Mouse (Mus musculus): ENCODE results near the gene Relt. TPM values are rescaled to one million over a fixed set of nuclear protein-coding genes. Genes with fewer than 3 reads are reported as not detected.

The Relt gene
- polyA plus RNA-seq, 1 experiment from 2014 or later: 1.8 TPM

GRCm38 (mm10) chr7:100905037-100905436, 41.8 kb upstream of the Relt start:
- no peaks in the 10 kb centered on the region for H3K27me3 ChIP-seq (ENCODE audit: control insufficient read depth, insufficient read depth, low read length)

DNA sequence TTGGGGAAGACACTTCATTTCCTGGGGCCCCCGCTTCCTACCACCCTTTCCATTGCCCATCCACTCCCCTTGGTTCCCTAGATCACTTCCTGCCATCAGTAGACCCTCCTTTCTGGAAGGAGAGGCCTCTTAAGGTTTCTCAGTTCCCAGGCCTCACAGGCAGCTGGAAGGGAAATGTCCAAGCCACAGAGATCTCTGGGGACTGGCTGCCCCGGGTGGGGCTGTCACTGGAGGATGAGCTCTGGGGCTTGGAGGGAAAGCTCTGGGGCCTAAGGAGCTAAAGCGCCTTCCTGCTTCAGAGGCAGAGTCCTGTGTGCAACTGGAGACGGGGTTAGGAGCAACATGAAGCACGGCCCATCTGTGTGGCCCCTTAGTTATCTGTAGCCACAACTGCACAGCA, 41.4 kb upstream of the Relt start:
- Histone ChIP-seq H3K4me2 (ENCODE audit: low read depth, low read length) (no peak overlapping the region), H3K27ac (replicated peaks; ENCODE audit: low read depth, low read length) (no peak overlapping the region), H3K4me1 (ENCODE audit: control insufficient read depth, insufficient read depth, low read length) (no peaks in the 10 kb centered on the region), H3K36me3 (replicated peaks; ENCODE audit: control insufficient read depth, insufficient read depth, low read depth, low read length) (no peaks in the 10 kb centered on the region), H3K27me3 (ENCODE audit: control insufficient read depth, insufficient read depth, low read length) (no peaks in the 10 kb centered on the region), H3K9ac (replicated peaks; ENCODE audit: low read length) (no peak overlapping the region), H3K4me3 (ENCODE audit: low read depth, low read length) (no peak overlapping the region), H3K9me3 (replicated peaks; ENCODE audit: control insufficient read depth, low read length) (no peaks in the 10 kb centered on the region)
- ATAC-seq (replicated peaks; ENCODE audit: insufficient number of reproducible peaks, low FRiP score, low TSS enrichment, low read depth) (no peak), DNase-seq (ENCODE audit: low spot score) (no peak)
- 88% methylated on average over 5 of the region's 5 CpGs for WGBS

More at GRCm38 (mm10) chr7:100905037-100905436, 41.8 kb upstream of the Relt start:
- ATAC-seq (replicated peaks; ENCODE audit: insufficient number of reproducible peaks, low FRiP score, low TSS enrichment, low read depth) (no peak), DNase-seq (ENCODE audit: low spot score) (no peak)
- no peak overlapping the region for H3K9ac ChIP-seq (replicated peaks; ENCODE audit: low read length)
- WGBS: 92% methylated on average over 7 of the region's 7 CpGs
- no peaks in the 10 kb centered on the region for H3K36me3 ChIP-seq (replicated peaks; ENCODE audit: control insufficient read depth, insufficient read depth, low read depth, low read length)
- H3K4me2 ChIP-seq (ENCODE audit: low read depth, low read length): no peak overlapping the region
- no peak overlapping the region for H3K4me3 ChIP-seq (ENCODE audit: low read depth, low read length)
- no peak overlapping the region for H3K27ac ChIP-seq (replicated peaks; ENCODE audit: low read depth, low read length)
- no peaks in the 10 kb centered on the region for H3K9me3 ChIP-seq (replicated peaks; ENCODE audit: control insufficient read depth, low read length)
- H3K4me1 ChIP-seq (ENCODE audit: control insufficient read depth, insufficient read depth, low read length): no peaks in the 10 kb centered on the region

DNA sequence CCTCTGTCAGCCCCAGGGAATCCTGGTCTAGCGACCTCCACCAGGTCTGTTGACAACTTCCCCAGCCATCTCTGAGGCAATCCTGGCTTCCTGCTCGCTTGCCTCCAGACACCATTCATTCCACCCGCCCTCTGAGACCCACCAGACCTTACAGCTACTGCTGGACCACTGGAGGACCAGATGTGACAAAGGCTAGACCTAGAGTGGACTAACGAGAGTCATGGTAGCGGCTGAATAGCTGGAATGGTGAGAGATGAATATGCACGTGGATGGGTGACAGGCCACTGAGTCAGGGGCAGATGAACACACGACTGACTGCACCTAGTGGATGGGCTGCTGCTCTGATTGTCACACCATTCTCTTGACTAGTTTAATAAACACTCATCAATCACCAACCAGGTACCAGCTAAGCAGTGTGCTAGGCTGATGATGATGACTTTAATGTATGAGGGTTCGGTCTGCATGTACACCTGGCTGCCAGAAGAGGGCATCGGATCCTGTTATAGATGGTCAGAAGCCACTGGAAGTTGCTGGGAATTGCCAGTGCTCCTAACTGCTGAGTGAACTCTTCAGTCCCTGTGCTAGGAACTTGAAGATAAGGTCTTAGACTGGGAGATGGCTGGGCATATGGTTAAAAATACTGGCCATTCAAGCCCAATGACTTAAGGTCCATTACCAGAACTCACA, 39.3 kb upstream of the Relt start:
- 77% methylated on average over 9 of the region's 9 CpGs for WGBS
- ATAC-seq (replicated peaks; ENCODE audit: insufficient number of reproducible peaks, low FRiP score, low TSS enrichment, low read depth): no peak
- Histone ChIP-seq H3K27me3 (ENCODE audit: control insufficient read depth, insufficient read depth, low read length) (no peaks in the 10 kb centered on the region), H3K9me3 (replicated peaks; ENCODE audit: control insufficient read depth, low read length) (no peaks in the 10 kb centered on the region), H3K4me1 (ENCODE audit: control insufficient read depth, insufficient read depth, low read length) (no peaks in the 10 kb centered on the region), H3K27ac (replicated peaks; ENCODE audit: low read depth, low read length) (no peak overlapping the region), H3K4me3 (ENCODE audit: low read depth, low read length) (no peak overlapping the region), H3K4me2 (ENCODE audit: low read depth, low read length) (no peak overlapping the region), H3K9ac (replicated peaks; ENCODE audit: low read length) (no peak overlapping the region), H3K36me3 (replicated peaks; ENCODE audit: control insufficient read depth, insufficient read depth, low read depth, low read length) (no peaks in the 10 kb centered on the region; the same call in 1 of the 2 replicates)
- DNase-seq (ENCODE audit: low spot score): no peak

DNA sequence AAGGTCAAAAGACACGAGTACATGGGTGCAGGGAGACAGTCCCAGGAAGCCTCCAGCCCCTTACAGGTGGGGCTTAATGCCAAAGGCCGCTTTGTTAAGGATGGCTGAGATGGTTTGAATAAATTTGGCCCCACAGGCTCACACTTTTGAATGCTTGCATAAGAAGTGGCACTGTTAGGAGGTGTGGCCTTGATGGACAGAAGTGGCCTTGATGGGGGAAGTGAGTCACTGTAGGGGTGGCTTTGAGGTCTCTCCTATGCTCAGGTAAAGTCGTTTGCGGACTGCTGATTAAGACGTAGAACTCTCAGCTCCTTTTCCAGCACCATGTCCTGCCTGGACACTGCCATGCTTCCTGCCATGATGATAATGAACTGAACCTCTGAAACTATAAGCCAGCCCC, 34.6 kb upstream of the Relt start:
- Histone ChIP-seq H3K9me3 (replicated peaks; ENCODE audit: control insufficient read depth, low read length) (no peaks in the 10 kb centered on the region), H3K4me2 (ENCODE audit: low read depth, low read length) (no peak overlapping the region), H3K27me3 (ENCODE audit: control insufficient read depth, insufficient read depth, low read length) (no peaks in the 10 kb centered on the region), H3K4me3 (ENCODE audit: low read depth, low read length) (no peak overlapping the region), H3K27ac (replicated peaks; ENCODE audit: low read depth, low read length) (no peak overlapping the region), H3K9ac (replicated peaks; ENCODE audit: low read length) (no peak overlapping the region), H3K4me1 (ENCODE audit: control insufficient read depth, insufficient read depth, low read length) (0 out of 2 replicates have a peak, but pooled peaks cover 5% of the 10 kb centered on the region), H3K36me3 (replicated peaks; ENCODE audit: control insufficient read depth, insufficient read depth, low read depth, low read length) (no peaks in the 10 kb centered on the region; the same call in 1 of the 2 replicates)
- ATAC-seq (replicated peaks; ENCODE audit: insufficient number of reproducible peaks, low FRiP score, low TSS enrichment, low read depth) (no peak), DNase-seq (ENCODE audit: low spot score) (no peak)
- WGBS: 80% methylated on average over 5 of the region's 5 CpGs

GRCm38 (mm10) chr7:100894833-100895226, 31.6 kb upstream of the Relt start:
- Histone ChIP-seq H3K4me1 (ENCODE audit: control insufficient read depth, insufficient read depth, low read length) (0 out of 2 replicates have a peak, but pooled peaks cover 5% of the 10 kb centered on the region), H3K36me3 (replicated peaks; ENCODE audit: control insufficient read depth, insufficient read depth, low read depth, low read length) (no peaks in the 10 kb centered on the region; the same call in 1 of the 2 replicates), H3K27me3 (ENCODE audit: control insufficient read depth, insufficient read depth, low read length) (no peaks in the 10 kb centered on the region), H3K9me3 (replicated peaks; ENCODE audit: control insufficient read depth, low read length) (no peaks in the 10 kb centered on the region), H3K4me2 (ENCODE audit: low read depth, low read length) (peak overlapping the region; percentile 82), H3K9ac (replicated peaks; ENCODE audit: low read length) (peak overlapping the region; percentile 72), H3K27ac (replicated peaks; ENCODE audit: low read depth, low read length) (no peak overlapping the region), H3K4me3 (ENCODE audit: low read depth, low read length) (peak overlapping the region; percentile 46)
- WGBS: 3% methylated on average over 11 of the region's 12 CpGs
- no peak for DNase-seq (ENCODE audit: low spot score)
- peak; percentile 50 for ATAC-seq (replicated peaks; ENCODE audit: insufficient number of reproducible peaks, low FRiP score, low TSS enrichment, low read depth)

- DNase-seq (ENCODE audit: low spot score): peak; percentile 64
- Histone ChIP-seq H3K27ac (replicated peaks; ENCODE audit: low read depth, low read length) (no peak overlapping the region), H3K9me3 (replicated peaks; ENCODE audit: control insufficient read depth, low read length) (no peaks in the 10 kb centered on the region), H3K9ac (replicated peaks; ENCODE audit: low read length) (peak overlapping the region; percentile 72), H3K4me3 (ENCODE audit: low read depth, low read length) (peak overlapping the region; percentile 46), H3K4me1 (ENCODE audit: control insufficient read depth, insufficient read depth, low read length) (0 out of 2 replicates have a peak, but pooled peaks cover 5% of the 10 kb centered on the region), H3K36me3 (replicated peaks; ENCODE audit: control insufficient read depth, insufficient read depth, low read depth, low read length) (no peaks in the 10 kb centered on the region; the same call in 1 of the 2 replicates), H3K27me3 (ENCODE audit: control insufficient read depth, insufficient read depth, low read length) (no peaks in the 10 kb centered on the region), H3K4me2 (ENCODE audit: low read depth, low read length) (peak overlapping the region; percentile 82)
- peak; percentile 54 for ATAC-seq (replicated peaks; ENCODE audit: insufficient number of reproducible peaks, low FRiP score, low TSS enrichment, low read depth)
- WGBS: 4% methylated on average over 53 of the region's 53 CpGs
Observed at GRCm38 (mm10) chr7:100894057-100894832, 31.0 kb upstream of the Relt start.

DNA sequence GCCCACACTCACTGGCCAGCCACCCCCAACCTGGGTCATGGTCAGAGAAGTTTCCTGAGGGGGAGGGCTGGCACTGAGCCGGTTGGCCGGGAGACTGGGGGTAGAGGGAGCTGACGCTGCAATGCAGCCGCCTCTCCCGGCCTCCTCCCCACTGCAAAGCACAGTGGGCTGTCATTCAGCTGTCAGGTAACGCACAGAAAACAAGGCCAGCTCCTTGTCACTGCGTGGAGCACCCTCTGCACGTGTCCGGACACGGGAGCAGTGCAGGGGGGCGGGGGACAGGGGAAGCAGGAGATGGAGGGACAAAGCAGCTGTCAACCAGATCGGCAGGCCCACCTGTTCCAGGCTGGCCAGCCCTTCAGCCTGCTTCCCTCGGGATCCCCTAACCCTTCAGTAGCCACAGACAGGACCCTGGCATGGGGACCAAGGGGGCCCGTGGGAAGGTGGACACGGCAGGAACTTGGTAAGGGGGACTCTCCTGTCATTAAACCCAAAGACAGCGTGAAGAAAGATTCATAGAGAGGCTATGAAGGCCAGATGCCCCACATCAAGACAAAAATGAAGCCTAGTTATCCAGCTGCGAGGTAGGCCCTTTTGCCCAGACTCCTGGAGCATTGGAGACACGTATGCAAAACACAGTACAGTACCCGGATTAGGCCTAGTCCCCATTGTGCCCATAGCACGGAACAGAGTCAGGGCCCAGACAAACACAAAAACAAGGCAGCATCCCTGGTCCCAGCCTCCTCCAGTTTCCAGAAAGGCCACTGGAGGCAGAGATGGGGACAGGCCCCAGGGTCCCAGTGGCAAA, 30.2 kb upstream of the Relt start:
- ATAC-seq (replicated peaks; ENCODE audit: insufficient number of reproducible peaks, low FRiP score, low TSS enrichment, low read depth) (no peak), DNase-seq (ENCODE audit: low spot score) (no peak)
- H3K9me3 ChIP-seq (replicated peaks; ENCODE audit: control insufficient read depth, low read length): no peaks in the 10 kb centered on the region
- 55% methylated on average over 20 of the region's 20 CpGs for WGBS
- no peak overlapping the region; the same call in 1 of the 2 replicates for H3K4me2 ChIP-seq (ENCODE audit: low read depth, low read length)
- H3K36me3 ChIP-seq (replicated peaks; ENCODE audit: control insufficient read depth, insufficient read depth, low read depth, low read length): peaks cover 3% of the 10 kb centered on the region; the same call in 1 of the 2 replicates
- no peak overlapping the region for H3K9ac ChIP-seq (replicated peaks; ENCODE audit: low read length)
- H3K4me1 ChIP-seq (ENCODE audit: control insufficient read depth, insufficient read depth, low read length): 0 out of 2 replicates have a peak, but pooled peaks cover 5% of the 10 kb centered on the region
- no peak overlapping the region for H3K4me3 ChIP-seq (ENCODE audit: low read depth, low read length)
- H3K27ac ChIP-seq (replicated peaks; ENCODE audit: low read depth, low read length): no peak overlapping the region
- no peaks in the 10 kb centered on the region for H3K27me3 ChIP-seq (ENCODE audit: control insufficient read depth, insufficient read depth, low read length)

All from embryonic facial prominence, embryonic 11.5 days (tissue).